Mouse (Mus musculus): ENCODE measurements around the gene Kcnn3. TPM values are rescaled to one million over a fixed set of nuclear protein-coding genes. Genes with fewer than 3 reads are reported as not detected.

The Kcnn3 gene
- polyA plus RNA-seq, 1 experiment = 10.9 TPM

- TF ChIP-seq POLR2A (IDR thresholded peaks at IDR 0.05; ENCODE audit: extremely low read depth, insufficient read depth, low read length) = no peak
- TF ChIP-seq CTCF (IDR thresholded peaks at IDR 0.05; ENCODE audit: extremely low read depth, insufficient read depth, low read length) = no peak
- H3K4me3 ChIP-seq (ENCODE audit: insufficient read depth, low read length) = no peak overlapping the region
- H3K4me1 ChIP-seq (ENCODE audit: control insufficient read depth, insufficient read depth, low read length) = no peaks in the 10 kb centered on the region
- no peak overlapping the region for H3K27ac ChIP-seq (ENCODE audit: insufficient read depth, low read length)
These were observed 179.0 kb downstream of the Kcnn3 start for GRCm38 (mm10) chr3:89698958-89699357.

GRCm38 (mm10) chr3:89700461-89700860 lies 180.5 kb downstream of the Kcnn3 start:
- Histone ChIP-seq H3K27ac (ENCODE audit: insufficient read depth, low read length) (no peak overlapping the region), H3K4me1 (ENCODE audit: control insufficient read depth, insufficient read depth, low read length) (no peaks in the 10 kb centered on the region), H3K4me3 (ENCODE audit: insufficient read depth, low read length) (no peak overlapping the region)
- TF ChIP-seq CTCF (IDR thresholded peaks at IDR 0.05; ENCODE audit: extremely low read depth, insufficient read depth, low read length) = no peak

- no peaks in the 10 kb centered on the region for H3K4me1 ChIP-seq (ENCODE audit: control insufficient read depth, insufficient read depth, low read length)
- no peak overlapping the region for H3K27ac ChIP-seq (ENCODE audit: insufficient read depth, low read length)
- TF ChIP-seq POLR2A (IDR thresholded peaks at IDR 0.05; ENCODE audit: extremely low read depth, insufficient read depth, low read length) (no peak), CTCF (IDR thresholded peaks at IDR 0.05; ENCODE audit: extremely low read depth, insufficient read depth, low read length) (no peak)
- H3K4me3 ChIP-seq (ENCODE audit: insufficient read depth, low read length) = no peak overlapping the region
These were observed 183.6 kb downstream of the Kcnn3 start for GRCm38 (mm10) chr3:89703596-89703995.

GRCm38 (mm10) chr3:89704064-89704463 lies 184.1 kb downstream of the Kcnn3 start:
- no peaks in the 10 kb centered on the region for H3K4me1 ChIP-seq (ENCODE audit: control insufficient read depth, insufficient read depth, low read length)
- TF ChIP-seq POLR2A (IDR thresholded peaks at IDR 0.05; ENCODE audit: extremely low read depth, insufficient read depth, low read length) (no peak), CTCF (IDR thresholded peaks at IDR 0.05; ENCODE audit: extremely low read depth, insufficient read depth, low read length) (no peak)
- no peak overlapping the region for H3K27ac ChIP-seq (ENCODE audit: insufficient read depth, low read length)
- H3K4me3 ChIP-seq (ENCODE audit: insufficient read depth, low read length) = no peak overlapping the region

- peaks cover 5% of the 10 kb centered on the region; the same call in 1 of the 2 replicates for H3K4me1 ChIP-seq (ENCODE audit: control insufficient read depth, insufficient read depth, low read length)
- H3K4me3 ChIP-seq (ENCODE audit: insufficient read depth, low read length) = peak within 1 kb of the TSS; percentile 85
- peak within 1 kb of the TSS; percentile 86 for H3K27ac ChIP-seq (ENCODE audit: insufficient read depth, low read length)
- peak; percentile 47; the same call in 1 of the 2 replicates for TF ChIP-seq CTCF (IDR thresholded peaks at IDR 0.05; ENCODE audit: extremely low read depth, insufficient read depth, low read length)
- peak; percentile 95 for TF ChIP-seq POLR2A (IDR thresholded peaks at IDR 0.05; ENCODE audit: extremely low read depth, insufficient read depth, low read length)
These were observed 194.6 kb downstream of the Kcnn3 start, which contains the start of gene Adar for GRCm38 (mm10) chr3:89714359-89715206. Gene Adar, plus strand, starts transcription at chr3:89715022.

GRCm38 (mm10) chr3:89715207-89715966 lies 195.4 kb downstream of the Kcnn3 start:
- Histone ChIP-seq H3K4me3 (ENCODE audit: insufficient read depth, low read length) (peak overlapping the region; percentile 85), H3K4me1 (ENCODE audit: control insufficient read depth, insufficient read depth, low read length) (peaks cover 5% of the 10 kb centered on the region; the same call in 1 of the 2 replicates), H3K27ac (ENCODE audit: insufficient read depth, low read length) (peak overlapping the region; percentile 85)
- TF ChIP-seq POLR2A (IDR thresholded peaks at IDR 0.05; ENCODE audit: extremely low read depth, insufficient read depth, low read length) = no peak
- TF ChIP-seq CTCF (IDR thresholded peaks at IDR 0.05; ENCODE audit: extremely low read depth, insufficient read depth, low read length) = no peak

GRCm38 (mm10) chr3:89715967-89716256 lies 195.9 kb downstream of the Kcnn3 start:
- H3K4me1 ChIP-seq (ENCODE audit: control insufficient read depth, insufficient read depth, low read length) = peaks cover 5% of the 10 kb centered on the region; the same call in 1 of the 2 replicates
- no peak for TF ChIP-seq POLR2A (IDR thresholded peaks at IDR 0.05; ENCODE audit: extremely low read depth, insufficient read depth, low read length)
- H3K27ac ChIP-seq (ENCODE audit: insufficient read depth, low read length) = peak overlapping the region; percentile 85; the same call in 1 of the 2 replicates
- H3K4me3 ChIP-seq (ENCODE audit: insufficient read depth, low read length) = peak overlapping the region; percentile 85

- Histone ChIP-seq H3K4me1 (ENCODE audit: control insufficient read depth, insufficient read depth, low read length) (peaks cover 5% of the 10 kb centered on the region), H3K27ac (ENCODE audit: insufficient read depth, low read length) (no peak overlapping the region), H3K4me3 (ENCODE audit: insufficient read depth, low read length) (no peak overlapping the region)
- TF ChIP-seq CTCF (IDR thresholded peaks at IDR 0.05; ENCODE audit: extremely low read depth, insufficient read depth, low read length) (no peak), POLR2A (IDR thresholded peaks at IDR 0.05; ENCODE audit: extremely low read depth, insufficient read depth, low read length) (no peak)
These were observed 202.1 kb downstream of the Kcnn3 start for GRCm38 (mm10) chr3:89722032-89722431.

- TF ChIP-seq CTCF (IDR thresholded peaks at IDR 0.05; ENCODE audit: extremely low read depth, insufficient read depth, low read length) = no peak
- TF ChIP-seq POLR2A (IDR thresholded peaks at IDR 0.05; ENCODE audit: extremely low read depth, insufficient read depth, low read length) = no peak
- Histone ChIP-seq H3K4me3 (ENCODE audit: insufficient read depth, low read length) (no peak overlapping the region), H3K4me1 (ENCODE audit: control insufficient read depth, insufficient read depth, low read length) (peaks cover 3% of the 10 kb centered on the region), H3K27ac (ENCODE audit: insufficient read depth, low read length) (peak overlapping the region; percentile 23; the same call in 1 of the 2 replicates)
These were observed 203.6 kb downstream of the Kcnn3 start for GRCm38 (mm10) chr3:89723400-89724084.

Other genes starting within 250 kb of the Kcnn3 start
- 106 and 114 TPM in 2 replicates for gene Slc50a1, start 249.6 kb upstream of the Kcnn3 start, polyA plus RNA-seq (2012; rRNA removed)
- 11.7 and 12.7 TPM in 2 replicates for gene Efna1, start 239.0 kb upstream of the Kcnn3 start, polyA plus RNA-seq (2012; rRNA removed)
- gene Efna3, start 197.2 kb upstream of the Kcnn3 start, polyA plus RNA-seq (2012; rRNA removed) = 79.9 and 85.1 TPM in 2 replicates
- 0.59 and 1.1 TPM in 2 replicates for gene Efna4, start 182.1 kb upstream of the Kcnn3 start, polyA plus RNA-seq (2012; rRNA removed)
- gene Adam15, start 170.2 kb upstream of the Kcnn3 start, polyA plus RNA-seq (2012; rRNA removed) = 170 and 178 TPM in 2 replicates
- gene Dcst2, start 158.2 kb upstream of the Kcnn3 start, polyA plus RNA-seq (2012; rRNA removed) = 0.61 and 0.75 TPM in 2 replicates
- gene Dcst1, start 154.9 kb upstream of the Kcnn3 start, polyA plus RNA-seq (2012; rRNA removed) = 0.06 TPM in 1 of 2 replicates, not detected in the other
- gene Zbtb7b, start 125.4 kb upstream of the Kcnn3 start, polyA plus RNA-seq (2012; rRNA removed) = 14.7 and 18.7 TPM in 2 replicates
- gene Lenep, start 117.4 kb upstream of the Kcnn3 start, polyA plus RNA-seq (2012; rRNA removed) = 5.1 and 5.9 TPM in 2 replicates
- 45.4 and 48.7 TPM in 2 replicates for gene Flad1, start 108.3 kb upstream of the Kcnn3 start, polyA plus RNA-seq (2012; rRNA removed)
- 5.2 and 5.4 TPM in 2 replicates for gene Cks1b, start 101.8 kb upstream of the Kcnn3 start, polyA plus RNA-seq (2012; rRNA removed)
- gene Shc1, start 101.7 kb upstream of the Kcnn3 start, polyA plus RNA-seq (2012; rRNA removed) = 17.5 and 18.0 TPM in 2 replicates
- 43.4 and 47.2 TPM in 2 replicates for gene Pygo2, start 90.0 kb upstream of the Kcnn3 start, polyA plus RNA-seq (2012; rRNA removed)
- gene Pbxip1, start 83.5 kb upstream of the Kcnn3 start, polyA plus RNA-seq (2012; rRNA removed) = 38.0 and 39.9 TPM in 2 replicates
- gene Pmvk, start 65.6 kb upstream of the Kcnn3 start, polyA plus RNA-seq (2012; rRNA removed) = 71.8 and 71.9 TPM in 2 replicates
- gene Adar, start 194.9 kb downstream of the Kcnn3 start, polyA plus RNA-seq (2012; rRNA removed) = 111 and 118 TPM in 2 replicates
- gene Chrnb2, start 244.5 kb downstream of the Kcnn3 start, polyA plus RNA-seq (2012; rRNA removed) = 22.6 and 22.9 TPM in 2 replicates